Comparison of ENCODE assay signal across 21 mouse cellular contexts in the genomic region with DNA sequence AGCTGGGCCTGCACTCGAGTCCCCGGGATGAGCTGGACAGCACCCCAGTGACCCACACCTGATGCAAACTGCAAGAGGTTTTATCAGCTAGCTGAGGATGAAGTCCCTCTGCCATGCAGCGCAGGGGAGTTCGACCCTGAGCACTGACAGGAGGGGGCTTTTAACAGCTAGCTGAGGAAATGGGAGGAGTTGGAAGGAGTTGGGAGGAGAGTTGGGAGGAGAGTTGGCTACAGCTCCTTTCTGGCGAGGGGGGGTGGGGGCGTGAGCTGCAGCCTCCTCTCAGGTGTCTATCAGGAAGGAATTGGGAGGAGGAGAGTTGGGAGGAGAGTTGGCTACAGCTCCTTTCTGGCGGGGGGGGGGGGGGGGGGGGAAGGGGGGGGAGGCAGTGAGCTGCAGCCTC. TPM values are rescaled to one million over a fixed set of nuclear protein-coding genes. Genes with fewer than 3 reads are reported as not detected.
DNase-seq lines count a peak whose midpoint lies in the region; ATAC-seq and TF ChIP-seq lines count a peak whose summit lies in the region.
"Not testable (repeated sequence)": the region's sequence is repeated elsewhere in the genome, so short reads cannot be mapped to it uniquely, and the experiment has no call there.
"Had no signal": no experiment of that assay in that cellular context is flagged by ENCODE, and none has a peak within 500 bp of the region (broad histone marks: within the 10 kb centered on the region; RNA-seq: fewer than 3 reads in every experiment).

No protein-coding gene starts in this region.

- H3K36me3 ChIP-seq in embryonic facial prominence, embryonic 14.5 days (ENCODE audit: control insufficient read depth, insufficient read depth, low read length); heart, adult 2 months (ENCODE audit: control insufficient read depth, insufficient read depth, low read length); intestine, embryonic 15.5 days; stomach, postnatal 0 days (ENCODE audit: control insufficient read depth, insufficient read depth, low read length); thymus, adult 2 months (ENCODE audit: control insufficient read depth, insufficient read depth, low read length): not testable (repeated sequence)

- H3K4me3 ChIP-seq in embryonic facial prominence, embryonic 14.5 days (ENCODE audit: low read depth, low read length); heart, adult 2 months; intestine, embryonic 15.5 days (replicated peaks); stomach, postnatal 0 days (ENCODE audit: low read depth, low read length); thymus, adult 2 months (ENCODE audit: control insufficient read depth, insufficient read depth, low read length): not testable (repeated sequence)

- intact Hi-C loops in heart, adult 2 months (cut with DNase I), result not testable (repeated sequence)

- H3K9me3 ChIP-seq in embryonic facial prominence, embryonic 14.5 days (ENCODE audit: control insufficient read depth, low read length); intestine, embryonic 15.5 days; stomach, postnatal 0 days (ENCODE audit: control insufficient read depth, low read length): not testable (repeated sequence)

- H3K27ac ChIP-seq in embryonic facial prominence, embryonic 14.5 days (replicated peaks; ENCODE audit: low read depth, low read length); intestine, embryonic 15.5 days; stomach, postnatal 0 days (replicated peaks): not testable (repeated sequence)
- H3K27ac ChIP-seq in heart, adult 2 months, result peak overlapping the region; percentile 43
- H3K27ac ChIP-seq in thymus, adult 2 months (ENCODE audit: control insufficient read depth, insufficient read depth, low read length), result peak overlapping the region; percentile 69; the same call in 1 of the 2 replicates

- TF ChIP-seq POLR2A in heart, adult 2 months (IDR thresholded peaks at IDR 0.05; ENCODE audit: insufficient read depth, low read depth, low read length), result 0 out of 2 replicates have a peak, but pooled peaks have one; percentile 31
- not testable (repeated sequence) for TF ChIP-seq POLR2A in thymus, adult 2 months (IDR thresholded peaks at IDR 0.05; ENCODE audit: control insufficient read depth, extremely low read depth, insufficient read depth, low read length, poor library complexity)

- not testable (repeated sequence) for H3K4me2 ChIP-seq in embryonic facial prominence, embryonic 14.5 days (ENCODE audit: low read depth, low read length); intestine, embryonic 15.5 days (replicated peaks); stomach, postnatal 0 days (replicated peaks; ENCODE audit: low read depth)

- TF ChIP-seq EP300 in heart, adult 2 months (IDR thresholded peaks at IDR 0.05; ENCODE audit: insufficient read depth, low read depth, low read length); stomach, postnatal 0 days (optimal IDR thresholded peaks at IDR 0.05): not testable (repeated sequence)

- 44% methylated on average over 5 of the region's 7 CpGs for WGBS in embryonic facial prominence, embryonic 14.5 days
- 35% methylated on average over 5 of the region's 7 CpGs for WGBS in heart, adult 2 months
- WGBS in intestine, embryonic 15.5 days, result 43% methylated on average over 5 of the region's 7 CpGs
- 26% methylated on average over 5 of the region's 7 CpGs for WGBS in stomach, postnatal 0 days
- WGBS in thymus, adult 2 months, result 71% methylated on average over 6 of the region's 7 CpGs

- DNase-seq in embryonic facial prominence, embryonic 14.5 days (ENCODE audit: low spot score), result peak; percentile 1
- DNase-seq in heart, adult 11 months, result peak; percentile 94
- peak; percentile 27 to 35 for DNase-seq in heart, adult 2 months
- peak; percentile 0 for DNase-seq in kidney, adult 9 months
- peak; percentile 28 for DNase-seq in stomach, postnatal 0 days (ENCODE audit: low spot score)
- DNase-seq in thymus, adult 2 months, result not testable (repeated sequence)

- H3K79me2 ChIP-seq in heart, adult 2 months (replicated peaks; ENCODE audit: control insufficient read depth, insufficient read depth, low read length), result not testable (repeated sequence)

- not testable (repeated sequence) for H3K9ac ChIP-seq in embryonic facial prominence, embryonic 14.5 days (ENCODE audit: low read depth, low read length); heart, adult 2 months (ENCODE audit: low read depth, low read length); intestine, embryonic 15.5 days; stomach, postnatal 0 days (ENCODE audit: low read length)

- H3K27me3 ChIP-seq in embryonic facial prominence, embryonic 14.5 days (replicated peaks; ENCODE audit: control insufficient read depth, insufficient read depth, low read length); heart, adult 2 months (ENCODE audit: control insufficient read depth, insufficient read depth, low read length); intestine, embryonic 15.5 days (replicated peaks); stomach, postnatal 0 days (ENCODE audit: control insufficient read depth, insufficient read depth, low read length); thymus, adult 2 months (ENCODE audit: control insufficient read depth, insufficient read depth, low read length): not testable (repeated sequence)

- not testable (repeated sequence) for ATAC-seq in embryonic facial prominence, embryonic 14.5 days (ENCODE audit: low read depth); stomach, postnatal 0 days (ENCODE audit: low FRiP score, low TSS enrichment)
- ATAC-seq in intestine, embryonic 15.5 days, result 0 out of 2 replicates have a peak, but pooled peaks have one; percentile 4

- not testable (repeated sequence) for H3K4me1 ChIP-seq in embryonic facial prominence, embryonic 14.5 days (ENCODE audit: control insufficient read depth, insufficient read depth, low read length); heart, adult 2 months (ENCODE audit: control insufficient read depth, insufficient read depth, low read length); intestine, embryonic 15.5 days (replicated peaks); stomach, postnatal 0 days (replicated peaks; ENCODE audit: control insufficient read depth, insufficient read depth); thymus, adult 2 months (replicated peaks; ENCODE audit: control insufficient read depth, insufficient read depth, low read length)

- TF ChIP-seq CTCF in heart, adult 2 months (IDR thresholded peaks at IDR 0.05); stomach, postnatal 0 days (IDR thresholded peaks at IDR 0.05; ENCODE audit: low read depth); thymus, adult 2 months (IDR thresholded peaks at IDR 0.05; ENCODE audit: borderline replicate concordance, control insufficient read depth, extremely low read depth, insufficient read depth, low read length, poor library complexity): not testable (repeated sequence)

RNA-seq across cellular contexts. Expression of gene Ifi27l2a, which starts 0.8 kb away (rescaled TPM):
- polyA plus RNA-seq in embryonic facial prominence, embryonic 14.5 days (2014; fragmentation: Nextera tagmentation; extraction: Ambion mirVana), result 16.2 and 23.0 TPM in 2 replicates
- total RNA-seq in heart, adult 2 months (2021), result 10 to 100 TPM; 31.8 to 43.8 TPM
- 265 and 388 TPM in 2 replicates for polyA plus RNA-seq in heart, adult 2 months (2012; rRNA removed)
- 19.2 and 20.8 TPM in 2 replicates for polyA plus RNA-seq in intestine, embryonic 15.5 days (2015; fragmentation: Nextera tagmentation; extraction: Ambion mirVana)
- 85.4 and 110 TPM in 2 replicates for polyA plus RNA-seq in stomach, postnatal 0 days (2015; fragmentation: Nextera tagmentation; extraction: Ambion mirVana)
- 1,465 and 2,132 TPM in 2 replicates for polyA plus RNA-seq in thymus, adult 2 months (2012; rRNA removed)

RNA-seq across cellular contexts. Expression of gene Ifi27, which starts 10.2 kb away (rescaled TPM):
- polyA plus RNA-seq in embryonic facial prominence, embryonic 14.5 days (2014; fragmentation: Nextera tagmentation; extraction: Ambion mirVana), result 69.9 and 72.5 TPM in 2 replicates
- 10 to 100 TPM; 56.3 to 68.8 TPM for total RNA-seq in heart, adult 2 months (2021)
- polyA plus RNA-seq in heart, adult 2 months (2012; rRNA removed), result 175 and 210 TPM in 2 replicates
- 45.6 and 48.8 TPM in 2 replicates for polyA plus RNA-seq in intestine, embryonic 15.5 days (2015; fragmentation: Nextera tagmentation; extraction: Ambion mirVana)
- 38.9 and 41.9 TPM in 2 replicates for polyA plus RNA-seq in stomach, postnatal 0 days (2015; fragmentation: Nextera tagmentation; extraction: Ambion mirVana)
- polyA plus RNA-seq in thymus, adult 2 months (2012; rRNA removed), result 457 and 540 TPM in 2 replicates

RNA-seq across cellular contexts. Expression of gene Ifi27l2b, which starts 12.8 kb away (rescaled TPM):
- polyA plus RNA-seq in embryonic facial prominence, embryonic 14.5 days (2014; fragmentation: Nextera tagmentation; extraction: Ambion mirVana), result not detected in 2 replicates
- total RNA-seq in heart, adult 2 months (2021), result not detected
- polyA plus RNA-seq in heart, adult 2 months (2012; rRNA removed), result 0.29 TPM in 1 of 2 replicates, not detected in the other
- polyA plus RNA-seq in intestine, embryonic 15.5 days (2015; fragmentation: Nextera tagmentation; extraction: Ambion mirVana), result 25.4 and 30.5 TPM in 2 replicates
- 17.3 and 19.4 TPM in 2 replicates for polyA plus RNA-seq in stomach, postnatal 0 days (2015; fragmentation: Nextera tagmentation; extraction: Ambion mirVana)
- polyA plus RNA-seq in thymus, adult 2 months (2012; rRNA removed), result 0.62 and 1.1 TPM in 2 replicates
- total RNA-seq: adrenal gland, adult 18-20 months; adrenal gland, adult 2 months; adrenal gland, adult 8-10 months; adrenal gland, postnatal 10 days; adrenal gland, postnatal 14 days; adrenal gland, postnatal 25 days; adrenal gland, postnatal 36 days; adrenal gland, postnatal 4 days; CH12.LX; MEL had no signal
- polyA plus RNA-seq: activated CD4-positive, CD25-positive, alpha-beta regulatory T cell, adult 4 months; adrenal gland, adult 2 months; brain, embryonic 14.5 days; G1E; Patski had no signal

RNA-seq across cellular contexts. Expression of gene Ddx24, which starts 18.6 kb away (rescaled TPM):
- 80.3 and 85.2 TPM in 2 replicates for polyA plus RNA-seq in embryonic facial prominence, embryonic 14.5 days (2014; fragmentation: Nextera tagmentation; extraction: Ambion mirVana)
- total RNA-seq in heart, adult 2 months (2021), result 10 to 100 TPM; 85.3 to 89.3 TPM
- 30.2 and 46.0 TPM in 2 replicates for polyA plus RNA-seq in heart, adult 2 months (2012; rRNA removed)
- 90.6 and 99.4 TPM in 2 replicates for polyA plus RNA-seq in intestine, embryonic 15.5 days (2015; fragmentation: Nextera tagmentation; extraction: Ambion mirVana)
- polyA plus RNA-seq in stomach, postnatal 0 days (2015; fragmentation: Nextera tagmentation; extraction: Ambion mirVana), result 68.8 and 84.8 TPM in 2 replicates
- 50.8 and 54.8 TPM in 2 replicates for polyA plus RNA-seq in thymus, adult 2 months (2012; rRNA removed)

RNA-seq across cellular contexts. Expression of gene 9330161L09Rik, which starts 36.6 kb away (rescaled TPM):
- polyA plus RNA-seq in embryonic facial prominence, embryonic 14.5 days (2014; fragmentation: Nextera tagmentation; extraction: Ambion mirVana), result 0.29 and 0.69 TPM in 2 replicates
- 1 to 10 TPM; 1.4 to 1.6 TPM for total RNA-seq in heart, adult 2 months (2021)
- 0.61 and 1.00 TPM in 2 replicates for polyA plus RNA-seq in heart, adult 2 months (2012; rRNA removed)
- 0.16 and 0.48 TPM in 2 replicates for polyA plus RNA-seq in intestine, embryonic 15.5 days (2015; fragmentation: Nextera tagmentation; extraction: Ambion mirVana)
- polyA plus RNA-seq in stomach, postnatal 0 days (2015; fragmentation: Nextera tagmentation; extraction: Ambion mirVana), result 0.18 and 0.27 TPM in 2 replicates
- 1.7 and 2.1 TPM in 2 replicates for polyA plus RNA-seq in thymus, adult 2 months (2012; rRNA removed)
